Mouse (Mus musculus): Measurements from ENCODE around the gene Cx3cl1.

Cx3cl1 gene

GRCm38 (mm10) chr8:94771941-94772670 lies at the start of gene Cx3cl1:
Gene Cx3cl1 (plus strand): TSS chr8:94772009.
- peak; percentile 61 to 77 for DNase-seq

DNA sequence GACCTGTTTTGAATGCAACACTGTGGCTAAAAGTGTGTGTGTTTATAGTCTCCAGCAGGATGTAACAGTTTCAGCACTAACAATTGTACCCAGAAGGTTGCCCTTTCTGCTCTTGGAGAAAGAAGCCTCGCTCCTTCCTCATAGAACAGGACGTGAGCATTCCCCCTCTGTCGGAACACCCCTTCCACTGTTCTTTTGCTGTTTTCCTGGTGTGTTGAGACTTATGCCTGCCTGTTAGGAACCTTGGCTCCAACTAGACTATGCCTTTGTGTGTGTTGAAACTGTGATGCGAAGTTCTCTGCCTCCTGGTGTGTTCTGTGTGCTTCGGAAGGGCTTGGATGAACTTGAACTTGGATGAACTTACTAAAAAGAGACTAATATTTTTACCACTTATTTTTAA lies 45.8 kb upstream of the Cx3cl1 start:
- no peak for DNase-seq

- DNase-seq, result no peak
These were observed 42.5 kb upstream of the Cx3cl1 start for GRCm38 (mm10) chr8:94729301-94729700.

DNA sequence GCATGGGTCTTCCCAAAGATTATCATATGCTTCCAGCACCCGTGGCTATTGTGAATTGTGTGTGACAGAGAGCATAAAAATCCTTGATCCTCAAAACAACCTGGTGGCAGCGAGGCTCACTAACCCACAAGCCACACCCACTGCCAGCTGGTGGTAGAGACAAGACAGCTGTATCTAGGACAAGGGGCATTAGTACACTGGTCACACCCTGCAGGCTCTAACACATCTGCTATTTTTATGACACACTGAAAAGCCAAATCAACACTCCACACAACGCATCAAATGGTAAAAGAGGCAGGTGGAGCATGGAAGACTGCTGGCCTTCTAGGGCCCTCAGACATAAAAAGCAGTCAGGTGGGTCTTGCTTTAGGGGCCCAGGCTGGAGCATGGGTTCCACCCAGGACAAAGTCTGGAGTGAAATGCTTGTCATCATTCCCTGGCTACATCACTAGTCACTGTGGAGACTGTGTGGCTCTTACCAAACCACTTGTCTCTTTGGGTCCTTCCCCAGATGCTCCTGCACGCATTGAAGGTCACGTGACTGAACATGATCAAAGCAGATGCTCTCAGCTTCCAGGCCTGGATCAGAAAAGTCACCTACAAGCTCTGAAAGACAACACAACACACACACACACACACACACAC lies 37.9 kb upstream of the Cx3cl1 start:
- no peak for DNase-seq

GRCm38 (mm10) chr8:94734735-94735350 lies 37.0 kb upstream of the Cx3cl1 start:
- DNase-seq, result no peak

GRCm38 (mm10) chr8:94735426-94736094 lies 36.2 kb upstream of the Cx3cl1 start:
- no peak for DNase-seq

GRCm38 (mm10) chr8:94739829-94740228 lies 32.0 kb upstream of the Cx3cl1 start:
- DNase-seq, result no peak

- DNase-seq, result no peak
These were observed 31.2 kb upstream of the Cx3cl1 start for GRCm38 (mm10) chr8:94740591-94740990.

DNA sequence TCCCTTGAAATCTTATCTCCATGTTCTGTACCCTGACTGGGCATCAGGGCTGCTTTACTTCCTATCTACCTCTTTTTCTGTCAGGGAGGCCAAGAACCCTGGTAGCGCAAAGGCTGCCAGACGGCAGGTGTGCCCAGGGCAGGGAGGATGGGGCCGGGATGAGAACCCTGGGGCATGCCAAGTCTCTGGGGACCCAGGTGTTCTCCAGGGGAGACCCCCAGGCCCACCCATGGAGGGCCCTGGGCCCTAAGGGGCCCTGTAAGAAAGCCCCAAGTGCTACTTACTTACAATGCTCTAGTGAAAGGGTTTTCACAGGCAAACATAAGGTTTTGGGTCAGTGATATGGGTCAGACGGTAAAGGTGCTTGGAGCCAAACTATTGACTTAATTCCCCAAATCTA lies 30.1 kb upstream of the Cx3cl1 start:
- no peak for DNase-seq

DNA sequence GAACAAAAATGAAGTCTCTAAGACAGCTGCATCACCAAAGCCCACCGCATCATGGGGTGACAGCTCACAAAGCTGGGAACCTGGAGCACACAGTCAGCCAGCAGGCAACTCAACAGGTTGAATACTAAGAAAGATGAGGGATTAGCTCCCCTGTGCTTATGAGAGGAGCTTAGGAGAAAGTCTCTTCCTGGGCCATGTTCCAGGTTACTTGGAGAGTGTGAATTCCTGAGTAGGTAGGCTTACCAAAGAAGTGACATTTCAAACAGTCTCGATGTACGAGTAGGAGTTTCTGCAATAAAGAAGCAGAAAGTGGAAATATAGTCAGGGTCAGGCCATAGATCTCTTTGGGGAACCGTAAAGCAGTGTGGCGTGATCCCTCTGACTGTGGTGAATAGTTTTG lies 27.3 kb upstream of the Cx3cl1 start:
- no peak for DNase-seq

DNA sequence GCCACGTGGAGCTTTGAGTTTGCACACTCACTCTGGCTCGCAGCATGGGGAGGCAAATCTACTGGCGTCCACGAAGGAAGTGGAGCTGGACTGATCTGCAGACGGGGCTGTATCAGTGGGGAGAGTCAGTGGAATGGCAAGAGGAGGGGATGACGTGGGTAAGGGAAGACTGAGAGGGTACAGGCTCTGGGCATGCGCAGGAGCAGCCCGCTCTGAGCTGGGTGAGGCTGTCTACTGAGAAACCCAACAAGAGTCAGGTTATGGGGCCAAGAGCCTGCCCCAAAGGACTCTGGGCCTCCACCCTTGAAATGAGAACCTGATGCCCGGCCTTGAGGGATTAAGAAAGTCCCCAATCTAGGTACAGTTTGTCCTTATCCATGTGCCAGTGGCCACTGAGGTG lies 26.8 kb upstream of the Cx3cl1 start:
- no peak for DNase-seq

DNA sequence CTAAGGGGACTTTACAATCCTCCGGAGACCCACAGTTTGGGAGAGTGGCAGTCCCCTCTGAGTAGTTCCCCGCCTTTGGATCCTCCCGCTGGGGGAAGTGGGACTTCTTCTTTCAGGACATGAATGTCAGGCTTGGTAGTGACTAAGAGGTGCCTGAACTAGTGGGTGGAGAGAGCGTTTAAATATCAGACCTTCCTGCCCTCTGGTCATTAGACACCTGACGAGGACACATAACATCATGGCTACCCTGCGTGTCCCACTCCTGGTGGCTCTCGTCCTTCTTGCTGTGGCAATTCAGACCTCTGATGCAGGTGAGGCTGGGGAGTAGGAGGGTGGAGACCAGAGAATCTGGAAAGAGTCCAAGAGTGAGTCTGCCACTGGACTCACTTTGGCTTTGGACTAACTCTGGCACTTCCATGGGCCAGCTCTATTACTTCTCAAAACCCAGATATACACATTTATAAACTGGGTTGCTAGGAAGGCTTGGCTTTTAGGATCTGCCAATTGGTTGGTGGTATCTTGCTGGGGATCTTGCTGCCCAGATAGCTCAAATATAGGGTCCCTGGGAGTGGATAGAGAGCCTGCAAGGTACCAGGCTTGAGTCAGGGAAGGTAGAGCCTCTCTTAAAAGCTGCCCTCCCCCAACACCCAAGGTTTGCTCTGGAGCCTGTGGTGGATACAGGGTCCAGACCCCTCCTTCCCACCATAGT lies 26.2 kb upstream of the Cx3cl1 start, which contains the start of gene Ccl22:
Ccl22 (plus strand) TSS at position 115 of the 709 bp plus-strand sequence.
- DNase-seq, result no peak

DNA sequence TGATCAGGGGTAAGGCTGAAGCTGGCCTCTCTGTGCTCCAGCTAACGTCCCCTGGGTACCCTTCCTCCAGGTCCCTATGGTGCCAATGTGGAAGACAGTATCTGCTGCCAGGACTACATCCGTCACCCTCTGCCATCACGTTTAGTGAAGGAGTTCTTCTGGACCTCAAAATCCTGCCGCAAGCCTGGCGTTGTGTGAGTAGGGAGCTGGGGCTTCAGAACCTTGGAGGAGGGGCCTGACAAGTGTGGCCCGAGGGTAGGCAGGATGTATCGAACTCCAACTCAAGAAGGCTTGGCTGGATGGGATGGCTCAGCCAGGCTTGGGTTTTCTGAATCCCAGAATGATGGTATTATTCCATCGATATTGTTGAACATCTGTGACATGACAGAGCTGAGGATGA lies 25.0 kb upstream of the Cx3cl1 start:
- no peak for DNase-seq

GRCm38 (mm10) chr8:94748363-94748762 lies 23.4 kb upstream of the Cx3cl1 start:
- no peak for DNase-seq

DNA sequence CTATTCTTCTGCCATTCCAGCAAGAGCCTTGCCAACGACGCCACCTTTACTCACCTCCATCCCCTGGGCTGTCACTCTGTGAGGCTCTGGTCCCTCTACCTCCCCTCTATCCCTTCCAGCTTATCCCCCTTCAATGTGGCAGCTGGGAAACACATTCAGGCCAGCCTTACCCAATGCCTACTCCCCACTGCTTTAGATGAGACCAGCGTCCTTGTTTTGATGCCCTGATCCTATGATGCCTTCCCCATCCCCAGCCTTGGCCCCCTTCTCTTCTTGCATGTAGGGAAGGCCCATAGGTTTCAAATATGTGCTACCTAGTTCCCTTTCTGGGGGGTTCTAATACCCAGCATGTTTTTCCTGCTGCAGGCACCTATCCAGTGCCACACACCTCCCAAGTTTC lies 21.9 kb upstream of the Cx3cl1 start:
- no peak for DNase-seq

- no peak for DNase-seq
These were observed 20.6 kb upstream of the Cx3cl1 start for GRCm38 (mm10) chr8:94751023-94751849.

GRCm38 (mm10) chr8:94754006-94754405 lies 17.8 kb upstream of the Cx3cl1 start:
- no peak for DNase-seq

DNA sequence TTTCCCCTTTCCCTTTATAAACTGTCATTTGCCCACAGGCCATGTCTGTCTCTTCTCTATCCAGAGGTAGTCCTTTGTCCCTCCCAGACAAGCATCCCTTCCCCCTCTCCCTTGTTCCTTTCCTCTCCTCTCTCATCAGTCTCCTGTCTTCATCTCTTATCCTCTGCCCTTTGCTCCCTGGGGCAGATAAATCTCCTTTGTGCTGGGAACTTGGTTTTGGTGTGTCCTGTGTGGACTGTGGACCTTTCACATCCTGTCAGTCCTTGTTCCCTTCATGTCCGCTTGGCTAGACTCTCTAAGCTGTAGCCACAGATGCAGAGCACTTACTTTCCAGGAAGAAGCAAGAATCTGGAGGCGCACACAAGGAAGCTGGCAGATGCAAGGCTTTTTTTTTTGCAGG lies 17.3 kb upstream of the Cx3cl1 start:
- no peak for DNase-seq

DNA sequence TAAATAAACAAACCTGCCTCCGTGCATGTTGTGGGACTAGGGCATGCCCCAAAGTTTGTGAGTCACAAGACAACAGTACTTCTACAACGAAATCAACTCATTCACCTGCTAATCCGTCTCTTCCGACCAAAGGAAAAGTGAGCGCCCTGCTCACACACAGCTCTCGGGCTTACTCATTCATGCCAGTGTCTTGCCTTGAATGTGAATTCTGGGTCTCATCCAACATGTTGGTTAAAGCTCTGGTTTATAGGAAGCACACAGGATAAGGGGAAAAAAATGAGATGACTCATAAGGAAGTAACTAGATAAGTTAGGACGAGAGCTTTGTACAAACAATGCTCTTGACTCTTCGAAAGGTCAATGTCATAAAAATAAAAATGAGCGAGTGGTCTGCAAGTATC lies 4.8 kb upstream of the Cx3cl1 start:
- DNase-seq, result no peak

DNA sequence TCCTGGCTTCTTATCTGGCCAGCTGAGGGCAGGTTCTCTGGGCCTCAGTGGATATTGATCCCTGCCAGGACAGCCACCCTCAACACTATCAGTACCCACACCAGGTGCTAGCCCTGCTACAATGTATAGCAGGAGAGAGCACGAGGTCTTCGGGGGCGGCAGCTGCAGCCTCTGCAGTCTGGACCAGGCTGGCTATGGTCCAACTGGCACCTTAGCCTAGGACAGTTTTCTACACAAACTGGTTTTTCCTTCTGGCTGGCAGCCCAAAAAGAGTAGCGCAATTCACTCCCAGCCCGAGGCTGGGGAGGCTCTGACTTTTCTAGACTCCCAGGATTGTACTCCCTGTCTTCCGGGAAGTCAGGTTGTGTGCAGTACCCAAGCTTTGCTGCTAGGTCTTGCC lies 864 bp upstream of the Cx3cl1 start:
- DNase-seq, result peak; percentile 71 to 72

DNA sequence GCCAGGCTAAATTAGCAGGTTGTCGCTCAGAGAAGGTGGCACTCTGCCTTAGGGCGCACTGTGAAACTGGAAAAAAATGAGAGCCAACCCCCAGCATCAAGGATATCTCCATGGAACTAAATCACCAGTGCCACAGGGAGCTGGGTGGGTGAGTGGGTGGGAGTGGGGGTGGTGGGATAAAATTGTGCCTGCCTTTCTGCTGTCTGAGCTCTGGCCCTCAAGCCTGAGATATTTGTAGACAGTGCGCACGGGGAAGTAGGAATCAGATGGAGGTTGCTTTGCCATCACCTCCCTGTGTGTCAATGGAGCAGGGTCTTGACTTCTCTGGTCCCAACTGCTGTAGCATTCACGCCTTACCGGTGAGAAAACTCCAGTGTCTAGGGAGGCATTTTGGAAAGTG lies 1.2 kb downstream of the Cx3cl1 start:
- no peak for DNase-seq

- DNase-seq, result no peak
These were observed 1.9 kb downstream of the Cx3cl1 start for GRCm38 (mm10) chr8:94773700-94774171.
